Mouse (Mus musculus) liver, adult 2 months (tissue): Measurements from ENCODE around the gene Olfr1045. TPM values are rescaled to one million over a fixed set of nuclear protein-coding genes. Genes with fewer than 3 reads are reported as not detected.

Source experiments
- DNase-seq: peaks from one replicate; pipeline ENCODE4 v3.0.0-alpha.2; 2011; ENCODE audit warnings: low read depth, low spot score; ENCODE audit errors: extremely low read depth
- H3K27ac ChIP-seq: fragments of 200-500 bp; replicated peaks from 2 replicates; pipeline ENCODE4 v1.5.1; 2012; ENCODE audit warnings: low read depth, mild to moderate bottlenecking, control low read depth, inconsistent platforms, low read length; ENCODE audit not compliant: insufficient read depth
- H3K27me3 ChIP-seq: fragments of 200-500 bp; 2 replicates; pipeline ENCODE4 v1.6.1; 2012; ENCODE audit warnings: mild to moderate bottlenecking, moderate library complexity, low read length, inconsistent platforms; ENCODE audit not compliant: control insufficient read depth, insufficient read depth
- H3K36me3 ChIP-seq: fragments of 200-500 bp; 2 replicates; pipeline ENCODE4 v1.6.1; 2012; ENCODE audit warnings: low read length, inconsistent platforms; ENCODE audit not compliant: control insufficient read depth, insufficient read depth
- H3K4me1 ChIP-seq: fragments of 200-500 bp; 2 replicates; pipeline ENCODE4 v1.6.1; 2011; ENCODE audit warnings: low read length; ENCODE audit not compliant: control insufficient read depth, insufficient read depth
- H3K4me3 ChIP-seq: fragments of 200-500 bp; 2 replicates; pipeline ENCODE4 v1.5.1; 2011; ENCODE audit warnings: low read depth, mild to moderate bottlenecking, control low read depth, low read length, moderate library complexity; ENCODE audit not compliant: insufficient read depth
- H3K79me2 ChIP-seq: fragments of 200-500 bp; 2 replicates; pipeline ENCODE4 v1.6.1; 2012; ENCODE audit warnings: inconsistent platforms, mild to moderate bottlenecking, low read length, moderate library complexity; ENCODE audit not compliant: control insufficient read depth, insufficient read depth
- H3K9ac ChIP-seq: fragments of 200-500 bp; 2 replicates; pipeline ENCODE4 v1.6.1; 2012; ENCODE audit warnings: low read depth, mild to moderate bottlenecking, control low read depth, inconsistent platforms, low read length
- CTCF ChIP-seq: fragments of 200-500 bp; IDR thresholded peaks from 2 replicates; pipeline ENCODE4 v1.5.1; 2011; ENCODE audit warnings: low read depth, low read length, control low read depth
- POLR2A ChIP-seq: fragments of 200-500 bp; IDR thresholded peaks from 2 replicates; pipeline ENCODE4 v1.6.1; 2011; ENCODE audit warnings: low read length, control low read depth; ENCODE audit not compliant: insufficient read depth; ENCODE audit errors: extremely low read depth
- WGBS: fragments of 180-500 bp; shearing (Covaris S2); methylation state at CpG from one replicate; pipeline ENCODE4 v1.1.7; 2018; 5-methylcytosine and 5-hydroxymethylcytosine counted together
- polyA plus RNA-seq: library from polyadenylated mRNA; depleted of rRNA; stranded (reverse); fragments of >200 nt; gene quantifications from 2 replicates; pipeline ENCODE4 v1.2.3, GENCODE M21; 2012; rRNA removed
- total RNA-seq: library from RNA; depleted of rRNA; stranded (reverse); fragments of >200 nt; gene quantifications from 2 replicates; pipeline ENCODE4 v1.2.3, GENCODE M21; 2014; rRNA removed

Gene Olfr1045
- not detected in 2 replicates for total RNA-seq
- not detected in 2 replicates for polyA plus RNA-seq

- no peaks in the 10 kb centered on the region for H3K27me3 ChIP-seq
- H3K4me3 ChIP-seq, result no peak within 1 kb of the TSS
- H3K9ac ChIP-seq, result no peak within 1 kb of the TSS
- no peak for DNase-seq
- H3K36me3 ChIP-seq, result no peaks in the 10 kb centered on the region
- H3K27ac ChIP-seq, result no peak within 1 kb of the TSS
- no peak for TF ChIP-seq POLR2A
- no peak for TF ChIP-seq CTCF
- no peaks in the 10 kb centered on the region for H3K79me2 ChIP-seq
- no peaks in the 10 kb centered on the region for H3K4me1 ChIP-seq
These were observed at the start of gene Olfr1045 for GRCm38 (mm10) chr2:86202909-86203308. TSS of gene Olfr1045 (minus strand) at chr2:86203009.

DNA sequence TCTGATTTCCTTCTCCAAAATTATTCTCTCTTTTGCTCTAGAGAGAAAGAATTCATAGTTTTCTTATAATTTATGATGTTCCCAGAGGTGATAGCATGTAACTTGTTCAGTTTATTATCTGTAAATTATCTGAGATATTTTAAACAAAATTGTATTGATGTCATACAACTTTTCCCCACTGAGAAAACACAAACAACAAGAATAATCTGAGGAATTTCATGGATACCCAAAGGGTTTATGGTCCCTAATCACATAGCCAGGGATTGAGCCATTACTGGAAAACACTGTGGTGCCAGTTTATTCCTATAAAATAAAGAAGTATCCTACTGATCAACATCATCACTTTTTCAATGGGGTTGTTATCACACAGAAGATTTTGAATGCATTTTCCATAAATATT, 37.4 kb upstream of the Olfr1045 start, which contains the start of gene Olfr1048:
Olfr1048 (minus strand) TSS at position 101 of the 400 bp plus-strand sequence.
- H3K27ac ChIP-seq, result no peak within 1 kb of the TSS
- no peak for DNase-seq
- no peak within 1 kb of the TSS for H3K9ac ChIP-seq
- H3K4me3 ChIP-seq, result no peak within 1 kb of the TSS
- H3K36me3 ChIP-seq, result no peaks in the 10 kb centered on the region
- no peak for TF ChIP-seq POLR2A
- no peak for TF ChIP-seq CTCF
- H3K27me3 ChIP-seq, result no peaks in the 10 kb centered on the region
- no peaks in the 10 kb centered on the region for H3K4me1 ChIP-seq
- no peaks in the 10 kb centered on the region for H3K79me2 ChIP-seq

DNA sequence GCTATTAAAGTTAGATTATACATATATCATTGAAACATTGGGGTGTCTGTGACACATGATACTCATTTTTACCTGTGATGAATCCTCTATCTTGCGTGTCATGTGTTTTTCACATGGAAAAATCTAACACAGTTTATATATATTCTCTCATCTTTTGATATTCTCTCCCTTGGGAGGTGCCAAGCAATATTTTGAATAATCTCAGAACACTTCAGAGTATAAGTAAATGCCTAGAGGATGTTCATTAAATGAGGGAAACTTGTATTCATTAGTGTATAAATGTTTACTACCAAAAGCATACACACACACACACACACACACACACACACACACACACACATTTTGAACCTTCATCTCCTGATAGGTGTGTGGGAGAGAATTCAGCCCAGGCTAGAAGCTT, 28.5 kb upstream of the Olfr1045 start, which contains the start of gene Olfr1047:
Olfr1047 (minus strand) TSS at position 101 of the 400 bp plus-strand sequence.
- TF ChIP-seq CTCF, result no peak
- TF ChIP-seq POLR2A, result no peak
- Histone ChIP-seq H3K36me3 (no peaks in the 10 kb centered on the region), H3K27me3 (no peaks in the 10 kb centered on the region), H3K27ac (no peak within 1 kb of the TSS), H3K4me1 (no peaks in the 10 kb centered on the region), H3K4me3 (no peak within 1 kb of the TSS), H3K9ac (no peak within 1 kb of the TSS), H3K79me2 (no peaks in the 10 kb centered on the region)
- DNase-seq, result no peak
- 90% methylated on average over 1 of the region's 1 CpGs for WGBS

- DNase-seq, result no peak
- no peak within 1 kb of the TSS for H3K9ac ChIP-seq
- H3K4me1 ChIP-seq, result no peaks in the 10 kb centered on the region
- WGBS, result 62% methylated on average over 2 of the region's 2 CpGs
- TF ChIP-seq CTCF (no peak), POLR2A (no peak)
- no peaks in the 10 kb centered on the region for H3K79me2 ChIP-seq
- H3K4me3 ChIP-seq, result no peak within 1 kb of the TSS
- no peaks in the 10 kb centered on the region for H3K27me3 ChIP-seq
- H3K27ac ChIP-seq, result no peak within 1 kb of the TSS
- no peaks in the 10 kb centered on the region for H3K36me3 ChIP-seq
These were observed 16.4 kb upstream of the Olfr1045 start, which contains the start of gene Olfr1046 for GRCm38 (mm10) chr2:86219214-86219613. TSS of gene Olfr1046 (minus strand) at chr2:86219314.

DNA sequence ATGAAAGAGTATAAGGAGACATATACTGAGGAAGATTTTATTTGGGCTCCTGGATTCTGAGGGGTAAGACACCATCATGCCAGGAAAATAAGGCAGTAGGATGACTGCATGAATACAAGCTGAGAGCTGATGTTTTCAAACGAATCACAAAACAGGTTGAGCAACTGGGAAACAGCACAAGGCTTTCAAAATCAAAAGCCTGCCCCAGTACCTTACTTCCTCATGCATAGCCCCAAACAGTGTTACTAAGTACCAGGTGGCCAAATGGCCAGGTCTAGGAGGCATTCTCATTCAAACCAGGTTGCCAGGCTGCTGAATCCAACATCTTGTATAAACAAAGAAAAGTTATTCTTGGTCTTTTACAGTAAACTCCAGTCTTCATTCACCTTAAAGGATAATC, 6.9 kb downstream of the Olfr1045 start:
- H3K27me3 ChIP-seq, result no peaks in the 10 kb centered on the region
- H3K27ac ChIP-seq, result no peak overlapping the region
- H3K9ac ChIP-seq, result no peak overlapping the region
- TF ChIP-seq POLR2A, result no peak
- TF ChIP-seq CTCF, result no peak
- no peaks in the 10 kb centered on the region for H3K4me1 ChIP-seq
- WGBS, result 37% methylated on average over 1 of the region's 1 CpGs
- no peak overlapping the region for H3K4me3 ChIP-seq
- H3K79me2 ChIP-seq, result no peaks in the 10 kb centered on the region
- H3K36me3 ChIP-seq, result no peaks in the 10 kb centered on the region
- no peak for DNase-seq

DNA sequence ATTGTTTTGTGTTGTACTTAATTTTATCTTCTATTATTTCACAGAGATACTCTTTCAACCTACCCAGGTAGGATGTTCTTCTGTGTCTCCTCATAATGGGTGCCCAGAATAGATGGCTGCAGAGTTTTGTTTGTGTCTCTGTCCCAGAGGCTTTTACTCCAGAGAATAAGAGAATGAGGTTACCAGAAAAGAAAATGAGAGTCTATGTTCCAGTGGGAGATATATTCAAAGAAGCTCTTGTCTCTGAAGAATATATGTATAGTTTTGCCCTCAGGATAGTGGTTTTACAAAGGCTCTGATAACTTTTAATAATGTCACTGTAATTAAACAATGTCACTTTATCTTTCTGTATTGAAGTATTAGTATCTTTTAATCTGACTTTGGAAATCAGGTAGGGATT, 17.2 kb downstream of the Olfr1045 start, which contains the start of gene Olfr52:
Olfr52 (minus strand) TSS at position 101 of the 400 bp plus-strand sequence.
- no peak for TF ChIP-seq CTCF
- no peak for TF ChIP-seq POLR2A
- no peak within 1 kb of the TSS for H3K27ac ChIP-seq
- H3K36me3 ChIP-seq, result no peaks in the 10 kb centered on the region
- no peak within 1 kb of the TSS for H3K4me3 ChIP-seq
- no peaks in the 10 kb centered on the region for H3K27me3 ChIP-seq
- no peak within 1 kb of the TSS for H3K9ac ChIP-seq
- H3K4me1 ChIP-seq, result no peaks in the 10 kb centered on the region
- no peak for DNase-seq
- no peaks in the 10 kb centered on the region for H3K79me2 ChIP-seq
